Comparison of ENCODE assay signal across 19 mouse cellular contexts in the genomic region with DNA sequence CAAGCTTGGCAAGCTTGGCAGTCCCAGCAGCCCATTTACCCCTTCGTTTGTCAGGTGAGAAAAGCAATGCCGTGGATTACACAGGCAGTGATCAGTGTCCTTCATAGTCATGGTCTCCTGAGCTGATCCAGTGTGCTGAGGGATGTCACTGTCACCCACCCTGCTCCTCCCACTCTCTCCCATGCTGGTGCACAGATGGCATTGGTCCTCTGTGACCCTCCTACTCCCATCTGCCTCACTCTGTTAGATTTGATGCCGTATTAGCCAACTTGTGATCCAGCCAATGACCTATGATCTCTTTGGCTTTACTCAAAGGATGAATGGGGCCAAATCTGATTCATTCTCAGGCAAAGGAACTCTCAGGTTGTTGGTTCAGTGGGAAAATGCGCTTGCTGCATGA. TPM values are rescaled to one million over a fixed set of nuclear protein-coding genes. Genes with fewer than 3 reads are reported as not detected.
A peak's percentile ranks its signal among the peaks of the same experiment; 100 is the strongest.
DNase-seq lines count a peak whose midpoint lies in the region; ATAC-seq and TF ChIP-seq lines count a peak whose summit lies in the region.
"Had no signal": no experiment of that assay in that cellular context is flagged by ENCODE, and none has a peak within 500 bp of the region (broad histone marks: within the 10 kb centered on the region; RNA-seq: fewer than 3 reads in every experiment).

No protein-coding gene starts in this region.

- DNase-seq in gastrocnemius, adult 2 months, result peak; percentile 5
- DNase-seq in gastrocnemius, postnatal 4 days (ENCODE audit: low spot score in 2 of 2), result no peak
- DNase-seq in liver, adult 2 months (ENCODE audit: extremely low read depth, low read depth, low spot score), result peak; percentile 84
- no peak for DNase-seq in liver, postnatal 0 days
- peak; percentile 60 to 63 for DNase-seq in cerebellum, adult 18-20 months
- no peak for DNase-seq in kidney, adult 9 months
- no peak for DNase-seq in lung, adult 18-20 months
- DNase-seq: adrenal gland, adult 8-10 months; gastrocnemius, postnatal 36 days; kidney, adult 18-20 months; kidney, postnatal 25 days; right cerebral cortex, postnatal 25 days; thymus, postnatal 4 days had no signal

- no peak for TF ChIP-seq POLR2A in liver, adult 2 months (IDR thresholded peaks at IDR 0.05; ENCODE audit: extremely low read depth, insufficient read depth, low read length)
- TF ChIP-seq POLR2A in cortical plate, adult 2 months (IDR thresholded peaks at IDR 0.05; ENCODE audit: extremely low read depth, insufficient read depth, low read length), result peak; percentile 15; the same call in 1 of the 2 replicates

- peaks cover 7% of the 10 kb centered on the region; the same call in 1 of the 2 replicates for H3K27me3 ChIP-seq in liver, adult 2 months (ENCODE audit: control insufficient read depth, insufficient read depth, low read length)
- peaks cover 15% of the 10 kb centered on the region for H3K27me3 ChIP-seq in liver, postnatal 0 days (ENCODE audit: insufficient read depth, low read length)

- H3K4me1 ChIP-seq in liver, adult 2 months (ENCODE audit: control insufficient read depth, insufficient read depth, low read length), result peaks cover 3% of the 10 kb centered on the region; the same call in 1 of the 2 replicates
- H3K4me1 ChIP-seq in liver, postnatal 0 days (ENCODE audit: insufficient read depth), result peaks cover 3% of the 10 kb centered on the region
- peaks cover 3% of the 10 kb centered on the region; the same call in 1 of the 2 replicates for H3K4me1 ChIP-seq in cortical plate, adult 2 months (ENCODE audit: control insufficient read depth, insufficient read depth, low read length)

- H3K4me3 ChIP-seq in gastrocnemius, adult 2 months, result no peak overlapping the region
- no peak overlapping the region for H3K4me3 ChIP-seq in liver, adult 2 months (ENCODE audit: insufficient read depth, low read depth, low read length)
- H3K4me3 ChIP-seq in liver, postnatal 0 days (ENCODE audit: low read depth, low read length), result no peak overlapping the region
- H3K4me3 ChIP-seq in cortical plate, adult 2 months (ENCODE audit: insufficient read depth, low read length), result no peak overlapping the region
- H3K4me3 ChIP-seq: left cerebral cortex, adult 2 months; limb, embryonic 12.5 days; liver, embryonic 15.5 days had no signal

- H3K4me2 ChIP-seq in liver, postnatal 0 days (ENCODE audit: low read depth, low read length), result no peak overlapping the region
- H3K4me2 ChIP-seq: limb, embryonic 12.5 days; liver, embryonic 15.5 days; midbrain, embryonic 11.5 days had no signal

- TF ChIP-seq EP300 in liver, postnatal 0 days (IDR thresholded peaks at IDR 0.05; ENCODE audit: low read depth), result no peak

- no peak for TF ChIP-seq CTCF in gastrocnemius, adult 2 months (IDR thresholded peaks at IDR 0.05)
- TF ChIP-seq CTCF in liver, adult 2 months (IDR thresholded peaks at IDR 0.05; ENCODE audit: low read depth, low read length), result no peak
- no peak for TF ChIP-seq CTCF in liver, postnatal 0 days (IDR thresholded peaks at IDR 0.05; ENCODE audit: low read depth)
- no peak for TF ChIP-seq CTCF in cortical plate, adult 2 months (IDR thresholded peaks at IDR 0.05; ENCODE audit: extremely low read depth, insufficient read depth, low read length)

- H3K9me3 ChIP-seq in liver, postnatal 0 days (ENCODE audit: low read length), result no peaks in the 10 kb centered on the region
- H3K9me3 ChIP-seq: limb, embryonic 12.5 days; liver, embryonic 15.5 days had no signal

- intact Hi-C loops in gastrocnemius, adult 2 months (cut with DNase I), result loop anchor here (10.0 kb wide), 1 partner anchor 403 kb away; no protein-coding TSS in a partner anchor

- no peak overlapping the region for H3K9ac ChIP-seq in liver, adult 2 months (ENCODE audit: low read depth, low read length)
- no peak overlapping the region for H3K9ac ChIP-seq in liver, postnatal 0 days (replicated peaks)
- H3K9ac ChIP-seq: limb, embryonic 12.5 days; liver, embryonic 15.5 days had no signal

- H3K79me2 ChIP-seq in liver, adult 2 months (ENCODE audit: control insufficient read depth, insufficient read depth, low read length), result no peaks in the 10 kb centered on the region

- H3K36me3 ChIP-seq in liver, adult 2 months (ENCODE audit: control insufficient read depth, insufficient read depth, low read length), result no peaks in the 10 kb centered on the region
- no peaks in the 10 kb centered on the region for H3K36me3 ChIP-seq in liver, postnatal 0 days (replicated peaks; ENCODE audit: insufficient read depth, low read length)
- H3K36me3 ChIP-seq: limb, embryonic 12.5 days; liver, embryonic 15.5 days had no signal

- WGBS in liver, adult 2 months, result 16% methylated on average over 4 of the region's 4 CpGs
- 71% methylated on average over 4 of the region's 4 CpGs for WGBS in liver, postnatal 0 days (ENCODE audit: insufficient replicate concordance)

- H3K27ac ChIP-seq in gastrocnemius, adult 2 months, result no peak overlapping the region
- no peak overlapping the region for H3K27ac ChIP-seq in liver, adult 2 months (replicated peaks; ENCODE audit: insufficient read depth, low read depth, low read length)
- H3K27ac ChIP-seq in liver, postnatal 0 days (ENCODE audit: low read depth), result no peak overlapping the region
- no peak overlapping the region for H3K27ac ChIP-seq in cortical plate, adult 2 months (ENCODE audit: insufficient read depth, low read length)
- H3K27ac ChIP-seq: left cerebral cortex, adult 2 months; limb, embryonic 12.5 days; liver, embryonic 15.5 days had no signal

- no peak for ATAC-seq in liver, postnatal 0 days

RNA-seq across cellular contexts. Expression of gene Adra1d, which starts 20.4 kb away (rescaled TPM):
- under 1 TPM; 0.54 to 0.73 TPM for total RNA-seq in gastrocnemius, adult 2 months (2021)
- total RNA-seq in gastrocnemius, postnatal 4 days (2021), result 1 to 10 TPM; 1.8 to 2.2 TPM
- total RNA-seq in liver, adult 2 months (2014; rRNA removed), result not detected in 2 replicates
- 0.17 and 0.22 TPM in 2 replicates for polyA plus RNA-seq in liver, adult 2 months (2012; rRNA removed)
- polyA plus RNA-seq in liver, postnatal 0 days (2015; fragmentation: Nextera tagmentation; extraction: Ambion mirVana), result 0.09 and 0.17 TPM in 2 replicates
- polyA plus RNA-seq in cortical plate, adult 2 months (2012; rRNA removed), result 32.0 and 38.9 TPM in 2 replicates
- total RNA-seq: hematopoietic stem cell, adult 5-6 weeks had no signal
- polyA plus RNA-seq: limb, embryonic 12.5 days had no signal

RNA-seq across cellular contexts. Expression of gene Smox, which starts 50.4 kb away (rescaled TPM):
- total RNA-seq in gastrocnemius, adult 2 months (2021), result 100 to 1,000 TPM in 1 of 2 experiments, 10 to 100 TPM in 1; 51.2 to 522 TPM
- total RNA-seq in gastrocnemius, postnatal 4 days (2021), result 10 to 100 TPM; 25.5 to 26.4 TPM
- total RNA-seq in liver, adult 2 months (2014; rRNA removed), result 2.8 TPM in 2 replicates
- polyA plus RNA-seq in liver, adult 2 months (2012; rRNA removed), result 4.1 and 6.0 TPM in 2 replicates
- polyA plus RNA-seq in liver, postnatal 0 days (2015; fragmentation: Nextera tagmentation; extraction: Ambion mirVana), result 56.7 and 60.8 TPM in 2 replicates
- polyA plus RNA-seq in cortical plate, adult 2 months (2012; rRNA removed), result 61.1 and 63.4 TPM in 2 replicates

Comparison
In these comparisons a context has a peak if more than half of its experiments do, and no peak if none do; other contexts are left out.
1. DNase-seq: peak in gastrocnemius, adult 2 months (single experiment), liver, adult 2 months (single experiment) and cerebellum, adult 18-20 months (2 of 2); none in gastrocnemius, postnatal 4 days (0 of 2), liver, postnatal 0 days (single experiment), kidney, adult 9 months (single experiment) and lung, adult 18-20 months (0 of 2).